Mouse (Mus musculus) CH12.LX (cell line): ENCODE data around the gene Ppil3.

ENCODE experiments used
- CTCF ChIP-seq, 2 experiments: IDR thresholded peaks in 1 of 2; conservative IDR thresholded peaks in 1 of 2; 2 replicates each; pipeline ENCODE4 v1.5.1; 2011 to 2012; ENCODE audit warnings: low read depth in 2 of 2, low read length in 2 of 2, improper control_type of control experiment in 1 of 2, inconsistent platforms in 1 of 2, mild to moderate bottlenecking in 1 of 2, moderate library complexity in 1 of 2
- E2F4 ChIP-seq: IDR thresholded peaks from 2 replicates; pipeline ENCODE4 v1.6.1; 2011; ENCODE audit warnings: low read depth, low read length, improper control_type of control experiment; ENCODE audit not compliant: insufficient replicate concordance
- EP300 ChIP-seq: IDR thresholded peaks from 2 replicates; pipeline ENCODE4 v1.6.1; 2011; ENCODE audit warnings: low read length, improper control_type of control experiment
- KAT2A ChIP-seq: IDR thresholded peaks from 2 replicates; pipeline ENCODE4 v1.6.1; 2012; ENCODE audit warnings: low read length, improper control_type of control experiment, inconsistent platforms; ENCODE audit not compliant: insufficient replicate concordance
- MAFK ChIP-seq: IDR thresholded peaks from 2 replicates; pipeline ENCODE4 v1.6.1; 2011; ENCODE audit warnings: low read length, improper control_type of control experiment; ENCODE audit not compliant: insufficient replicate concordance
- POLR2A ChIP-seq: IDR thresholded peaks from 2 replicates; pipeline ENCODE4 v1.6.1; 2011; ENCODE audit warnings: low read depth, mild to moderate bottlenecking, improper control_type of control experiment, low read length
- TBP ChIP-seq: conservative IDR thresholded peaks from 2 replicates; pipeline ENCODE4 v1.6.1; 2011; ENCODE audit warnings: low read depth, low read length, improper control_type of control experiment
- USF1 ChIP-seq: IDR thresholded peaks from 2 replicates; pipeline ENCODE4 v1.6.1; 2014; ENCODE audit warnings: low read depth, mild to moderate bottlenecking, inconsistent platforms, low read length, improper control_type of control experiment

DNA sequence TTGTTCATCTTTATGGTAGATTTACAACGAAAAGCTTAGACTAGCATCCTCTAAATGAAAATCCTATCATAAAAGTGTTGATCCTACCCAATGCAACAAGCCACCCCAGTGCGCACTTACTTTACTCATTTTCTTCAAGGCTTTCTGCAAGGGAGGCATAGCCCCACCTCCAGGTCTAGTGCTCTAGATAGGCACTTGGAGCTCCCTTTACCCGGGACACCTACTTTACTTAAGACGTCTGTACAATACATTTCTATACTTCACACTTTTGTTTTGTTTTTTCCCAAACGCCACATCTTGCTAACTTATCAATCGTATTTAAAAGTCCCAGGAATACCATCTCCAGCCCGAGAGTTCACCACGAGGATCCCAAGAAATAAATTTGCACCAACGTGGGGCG, 595 bp downstream of the Ppil3 start:
- no peak for TF ChIP-seq CTCF (conservative IDR thresholded peaks at IDR 0.05 in 1 of 2, IDR thresholded peaks at IDR 0.05 in 1 of 2; ENCODE audit: low read depth in 2 of 2, low read length in 2 of 2)
- TF ChIP-seq KAT2A = no peak
- TF ChIP-seq POLR2A = no peak
- TF ChIP-seq USF1 = no peak
- TF ChIP-seq TBP = no peak
- no peak for TF ChIP-seq MAFK
- TF ChIP-seq E2F4 = no peak
- no peak for TF ChIP-seq EP300
